7 mouse cellular contexts compared by ENCODE assay signal in the genomic region with DNA sequence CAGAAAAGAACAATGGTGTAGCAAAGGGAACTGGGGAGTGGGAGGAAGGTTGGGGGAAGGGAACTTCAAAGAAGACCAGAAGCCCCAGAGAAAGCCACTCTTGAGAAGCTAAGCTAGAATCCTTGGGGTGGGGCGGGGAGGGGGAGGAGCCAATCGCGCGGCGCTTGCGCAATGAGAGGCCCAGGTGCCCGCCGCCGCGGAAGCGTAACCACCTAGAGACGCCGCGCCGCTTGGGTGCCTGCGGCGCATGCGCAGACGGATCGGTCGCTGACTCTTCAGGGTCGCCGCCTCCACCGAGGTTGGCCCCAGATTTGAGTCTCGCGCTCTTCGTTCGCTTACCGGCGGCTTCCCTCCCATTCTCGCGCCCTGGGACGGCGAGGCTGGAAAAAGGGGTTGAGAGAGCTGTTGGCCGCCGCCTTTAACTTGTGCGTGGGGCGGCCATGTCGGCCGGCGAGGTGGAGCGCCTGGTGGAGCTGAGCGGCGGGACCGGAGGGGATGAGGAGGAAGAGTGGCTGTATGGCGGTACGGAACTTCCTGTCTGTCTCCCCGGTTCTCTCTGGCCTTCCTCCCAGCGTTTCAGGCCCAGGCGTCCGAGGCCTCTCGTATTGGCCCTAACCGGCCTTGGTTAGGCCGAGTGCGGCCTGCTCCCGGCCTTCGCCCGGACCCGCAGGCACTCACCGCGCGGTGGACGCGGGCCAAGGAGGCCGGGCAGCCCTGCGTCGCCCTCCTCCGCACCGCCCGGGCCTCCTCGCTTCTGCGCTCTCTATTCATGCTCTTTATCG. TPM values are rescaled to one million over a fixed set of nuclear protein-coding genes. Genes with fewer than 3 reads are reported as not detected.
DNase-seq lines count a peak whose midpoint lies in the region; ATAC-seq lines count a peak whose summit lies in the region.

A gene (plus strand): TSS at position 210 of the 782 bp plus-strand sequence.

- H3K27me3 ChIP-seq in intestine, embryonic 16.5 days (replicated peaks; ENCODE audit: control insufficient read depth, insufficient read depth, low read length) = no peaks in the 10 kb centered on the region
- H3K27me3 ChIP-seq in midbrain, embryonic 11.5 days (ENCODE audit: control insufficient read depth, insufficient read depth, low read length) = no peaks in the 10 kb centered on the region

- intact Hi-C loops in left cerebral cortex, postnatal 36 days (cut with DNase I) = loop anchor here (10.0 kb wide), 2 partner anchors 221 to 619 kb away; a partner anchor contains a TSS

- H3K4me1 ChIP-seq in intestine, embryonic 16.5 days (ENCODE audit: control insufficient read depth, insufficient read depth, low read length) = peaks cover 13% of the 10 kb centered on the region
- H3K4me1 ChIP-seq in midbrain, embryonic 11.5 days (ENCODE audit: control insufficient read depth, insufficient read depth, low read length) = peaks cover 19% of the 10 kb centered on the region

- under 1% methylated on average over 72 of the region's 73 CpGs for WGBS in intestine, embryonic 16.5 days
- WGBS in midbrain, embryonic 11.5 days = under 1% methylated on average over 65 of the region's 73 CpGs

- H3K27ac ChIP-seq in intestine, embryonic 16.5 days (ENCODE audit: low read length) = peak within 1 kb of the TSS; percentile 93
- H3K27ac ChIP-seq in midbrain, embryonic 11.5 days (ENCODE audit: low read depth, low read length) = peak within 1 kb of the TSS; percentile 89

- H3K4me3 ChIP-seq in intestine, embryonic 16.5 days (ENCODE audit: low read length) = peak within 1 kb of the TSS; percentile 84
- peak within 1 kb of the TSS; percentile 76 for H3K4me3 ChIP-seq in midbrain, embryonic 11.5 days (ENCODE audit: low read depth, low read length)

- peak; percentile 94 for DNase-seq in adrenal gland, adult 2 months
- DNase-seq in embryo, embryonic 11.5 days (ENCODE audit: low read depth, low spot score) = peak; percentile 97
- peak; percentile 84 to 92 for DNase-seq in gastrocnemius, postnatal 4 days (ENCODE audit: low spot score in 2 of 2)
- DNase-seq in left cerebral cortex, postnatal 36 days (ENCODE audit: low spot score in 2 of 2) = peak; percentile 92 to 95
- peak; percentile 99 for DNase-seq in midbrain, embryonic 11.5 days (ENCODE audit: low spot score, missing footprints)
- peak; percentile 93 for DNase-seq in skeletal muscle tissue, adult 2 months (ENCODE audit: low read depth, low spot score)

- no peaks in the 10 kb centered on the region for H3K9me3 ChIP-seq in intestine, embryonic 16.5 days (ENCODE audit: control insufficient read depth, low read length)
- no peaks in the 10 kb centered on the region for H3K9me3 ChIP-seq in midbrain, embryonic 11.5 days (ENCODE audit: control insufficient read depth, low read length)

- H3K9ac ChIP-seq in intestine, embryonic 16.5 days (ENCODE audit: low read depth, low read length) = peak within 1 kb of the TSS; percentile 86
- H3K9ac ChIP-seq in midbrain, embryonic 11.5 days (ENCODE audit: low read length) = peak within 1 kb of the TSS; percentile 86

- H3K4me2 ChIP-seq in intestine, embryonic 16.5 days (ENCODE audit: low read depth, low read length) = peak within 1 kb of the TSS; percentile 61
- H3K4me2 ChIP-seq in midbrain, embryonic 11.5 days = peak within 1 kb of the TSS; percentile 74

- no peaks in the 10 kb centered on the region for H3K36me3 ChIP-seq in intestine, embryonic 16.5 days (ENCODE audit: control insufficient read depth, insufficient read depth, low read length)
- no peaks in the 10 kb centered on the region for H3K36me3 ChIP-seq in midbrain, embryonic 11.5 days (ENCODE audit: control insufficient read depth, insufficient read depth, low read length)

- peak; percentile 89 for ATAC-seq in intestine, embryonic 16.5 days
- ATAC-seq in midbrain, embryonic 11.5 days (ENCODE audit: low FRiP score) = peak; percentile 89

RNA-seq across cellular contexts. Expression of the gene that starts here (rescaled TPM):
- total RNA-seq in adrenal gland, adult 2 months (2021) = 10 to 100 TPM; 49.7 to 76.7 TPM
- 11.4 and 22.0 TPM in 2 replicates for polyA plus RNA-seq in adrenal gland, adult 2 months (2012; rRNA removed)
- 10 to 100 TPM; 52.0 to 54.2 TPM for total RNA-seq in gastrocnemius, postnatal 4 days (2021)
- polyA plus RNA-seq in intestine, embryonic 16.5 days (2015; fragmentation: Nextera tagmentation; extraction: Ambion mirVana) = 60.0 and 61.0 TPM in 2 replicates
- 10 to 100 TPM; 55.5 to 71.2 TPM for total RNA-seq in left cerebral cortex, postnatal 36 days (2021)
- 89.1 and 94.7 TPM in 2 replicates for polyA plus RNA-seq in midbrain, embryonic 11.5 days (2014; fragmentation: Nextera tagmentation; extraction: Ambion mirVana)

Comparison
In these comparisons a context has a peak if more than half of its experiments do, and no peak if none do; other contexts are left out.
1. Peak in every context shown above with its lines: DNase-seq, ATAC-seq, H3K4me3 ChIP-seq and H3K27ac ChIP-seq.